ENCODE assay signal across 8 mouse cellular contexts in the genomic region with DNA sequence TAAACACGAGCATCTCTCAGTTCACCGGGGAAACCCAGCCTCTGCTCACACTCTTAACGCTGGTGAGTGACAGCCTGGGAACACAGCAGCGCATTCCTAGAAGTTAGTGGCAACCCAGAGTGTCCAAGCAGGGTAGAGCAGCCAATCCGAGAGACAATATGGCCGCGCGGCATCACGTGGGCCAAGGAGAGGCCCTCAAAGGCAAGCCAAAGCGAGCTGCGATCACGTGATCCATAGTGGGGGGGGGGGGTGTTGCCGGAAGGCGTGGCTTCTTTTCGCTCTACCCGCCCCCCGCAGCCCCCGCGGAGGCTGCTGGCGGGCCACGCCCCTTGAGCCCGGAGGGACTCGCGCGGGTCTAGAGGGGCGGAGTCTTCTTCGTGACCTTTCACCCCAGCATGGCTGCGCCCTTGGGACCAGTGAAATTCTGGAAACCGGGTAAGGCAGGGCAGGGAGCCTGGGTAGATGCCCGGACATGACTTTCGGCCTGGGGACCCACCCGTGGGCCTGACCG. TPM values are rescaled to one million over a fixed set of nuclear protein-coding genes. Genes with fewer than 3 reads are reported as not detected.
DNase-seq lines count a peak whose midpoint lies in the region; ATAC-seq and TF ChIP-seq lines count a peak whose summit lies in the region.

A gene (plus strand): TSS at position 314 of the 511 bp plus-strand sequence.

- no peaks in the 10 kb centered on the region for H3K27me3 ChIP-seq in G1E (ENCODE audit: insufficient read depth, low read length)
- H3K27me3 ChIP-seq in forebrain, embryonic 16.5 days (replicated peaks; ENCODE audit: control insufficient read depth, insufficient read depth, low read length) = no peaks in the 10 kb centered on the region
- H3K27me3 ChIP-seq in lung, embryonic 14.5 days (ENCODE audit: insufficient read depth, low read length) = no peaks in the 10 kb centered on the region
- H3K27me3 ChIP-seq in thymus, adult 2 months (ENCODE audit: control insufficient read depth, insufficient read depth, low read length) = no peaks in the 10 kb centered on the region

- no peaks in the 10 kb centered on the region for H3K9me3 ChIP-seq in G1E (replicated peaks)
- no peaks in the 10 kb centered on the region for H3K9me3 ChIP-seq in forebrain, embryonic 16.5 days (ENCODE audit: control insufficient read depth, low read length)
- H3K9me3 ChIP-seq in lung, embryonic 14.5 days (ENCODE audit: low read depth, low read length) = no peaks in the 10 kb centered on the region

- H3K4me3 ChIP-seq in G1E (ENCODE audit: low read depth, low read length) = peak within 1 kb of the TSS; percentile 98
- peak within 1 kb of the TSS; percentile 90 for H3K4me3 ChIP-seq in forebrain, embryonic 16.5 days (replicated peaks; ENCODE audit: low read length)
- H3K4me3 ChIP-seq in layer of hippocampus, adult 2 months = peak within 1 kb of the TSS; percentile 90
- H3K4me3 ChIP-seq in lung, embryonic 14.5 days (ENCODE audit: low read depth, low read length) = peak within 1 kb of the TSS; percentile 85
- H3K4me3 ChIP-seq in olfactory bulb, adult 2 months (ENCODE audit: insufficient read depth, low read depth, low read length) = peak within 1 kb of the TSS; percentile 71
- H3K4me3 ChIP-seq in thymus, adult 2 months (ENCODE audit: control insufficient read depth, insufficient read depth, low read length) = peak within 1 kb of the TSS; percentile 84

- peak within 1 kb of the TSS; percentile 79 for H3K9ac ChIP-seq in forebrain, embryonic 16.5 days (replicated peaks; ENCODE audit: low read depth, low read length)
- H3K9ac ChIP-seq in lung, embryonic 14.5 days = peak within 1 kb of the TSS; percentile 76

- intact Hi-C loops in heart, postnatal 36 days (cut with DNase I) = no loop called here

- H3K36me3 ChIP-seq in G1E (replicated peaks) = peaks cover 26% of the 10 kb centered on the region
- no peaks in the 10 kb centered on the region for H3K36me3 ChIP-seq in forebrain, embryonic 16.5 days (ENCODE audit: control insufficient read depth, insufficient read depth)
- H3K36me3 ChIP-seq in lung, embryonic 14.5 days (ENCODE audit: insufficient read depth) = no peaks in the 10 kb centered on the region
- H3K36me3 ChIP-seq in thymus, adult 2 months (ENCODE audit: control insufficient read depth, insufficient read depth, low read length) = no peaks in the 10 kb centered on the region

- H3K4me2 ChIP-seq in forebrain, embryonic 16.5 days (ENCODE audit: low read length) = peak within 1 kb of the TSS; percentile 79
- peak within 1 kb of the TSS; percentile 85 for H3K4me2 ChIP-seq in lung, embryonic 14.5 days

- TF ChIP-seq CTCF in G1E (IDR thresholded peaks at IDR 0.05; ENCODE audit: low read depth, low read length) = no peak
- no peak for TF ChIP-seq CTCF in layer of hippocampus, adult 2 months (conservative IDR thresholded peaks at IDR 0.05)
- no peak for TF ChIP-seq CTCF in lung, embryonic 14.5 days (IDR thresholded peaks at IDR 0.05; ENCODE audit: low read depth)
- no peak for TF ChIP-seq CTCF in olfactory bulb, adult 2 months (IDR thresholded peaks at IDR 0.05; ENCODE audit: insufficient read depth, low read depth, low read length)
- no peak for TF ChIP-seq CTCF in thymus, adult 2 months (IDR thresholded peaks at IDR 0.05; ENCODE audit: borderline replicate concordance, control insufficient read depth, extremely low read depth, insufficient read depth, low read length, poor library complexity)

- ATAC-seq in G1E (ENCODE audit: extremely low read depth, insufficient number of reproducible peaks, low FRiP score, poor library complexity, severe bottlenecking) = peak; percentile 98
- ATAC-seq in forebrain, embryonic 16.5 days = peak; percentile 99
- ATAC-seq in lung, embryonic 14.5 days (ENCODE audit: insufficient read depth) = peak; percentile 99

- peak; percentile 55 for TF ChIP-seq POLR2A in olfactory bulb, adult 2 months (IDR thresholded peaks at IDR 0.05; ENCODE audit: insufficient read depth, low read depth, low read length)
- TF ChIP-seq POLR2A in thymus, adult 2 months (IDR thresholded peaks at IDR 0.05; ENCODE audit: control insufficient read depth, extremely low read depth, insufficient read depth, low read length, poor library complexity) = no peak

- H3K4me1 ChIP-seq in G1E (ENCODE audit: insufficient read depth, low read depth, low read length) = peaks cover 25% of the 10 kb centered on the region
- peaks cover 16% of the 10 kb centered on the region for H3K4me1 ChIP-seq in forebrain, embryonic 16.5 days (replicated peaks; ENCODE audit: control insufficient read depth, insufficient read depth, low read length)
- peaks cover 3% of the 10 kb centered on the region; the same call in 1 of the 2 replicates for H3K4me1 ChIP-seq in lung, embryonic 14.5 days (ENCODE audit: insufficient read depth)
- peaks cover 15% of the 10 kb centered on the region for H3K4me1 ChIP-seq in olfactory bulb, adult 2 months (ENCODE audit: control insufficient read depth, insufficient read depth, low read length)
- peaks cover 9% of the 10 kb centered on the region for H3K4me1 ChIP-seq in thymus, adult 2 months (replicated peaks; ENCODE audit: control insufficient read depth, insufficient read depth, low read length)

- peak within 1 kb of the TSS; percentile 74 for H3K27ac ChIP-seq in forebrain, embryonic 16.5 days (ENCODE audit: low read length)
- H3K27ac ChIP-seq in layer of hippocampus, adult 2 months = peak within 1 kb of the TSS; percentile 85
- H3K27ac ChIP-seq in lung, embryonic 14.5 days (ENCODE audit: low read depth) = peak within 1 kb of the TSS; percentile 64; the same call in 1 of the 2 replicates
- peak within 1 kb of the TSS; percentile 92 for H3K27ac ChIP-seq in olfactory bulb, adult 2 months (ENCODE audit: insufficient read depth, low read depth, low read length)
- H3K27ac ChIP-seq in thymus, adult 2 months (ENCODE audit: control insufficient read depth, insufficient read depth, low read length) = peak within 1 kb of the TSS; percentile 26; the same call in 1 of the 2 replicates

- under 1% methylated on average over 32 of the region's 33 CpGs for WGBS in forebrain, embryonic 16.5 days
- WGBS in lung, embryonic 14.5 days = under 1% methylated on average over 33 of the region's 33 CpGs
- under 1% methylated on average over 32 of the region's 33 CpGs for WGBS in olfactory bulb, adult 2 months
- under 1% methylated on average over 33 of the region's 33 CpGs for WGBS in thymus, adult 2 months

- peak; percentile 97 for DNase-seq in G1E (ENCODE audit: low spot score)
- peak; percentile 89 to 95 for DNase-seq in cerebellum, adult 18-20 months
- peak; percentile 87 to 91 for DNase-seq in heart, postnatal 36 days
- peak; percentile 92 to 95 for DNase-seq in layer of hippocampus, adult 2 months (ENCODE audit: low spot score in 2 of 2)
- DNase-seq in lung, embryonic 14.5 days = peak; percentile 96
- peak; percentile 93 for DNase-seq in thymus, adult 2 months

RNA-seq across cellular contexts. Expression of the gene that starts here (rescaled TPM):
- total RNA-seq in G1E (2014; fragmentation: Nextera tagmentation) = 19.5 and 24.2 TPM in 2 replicates
- 20.4 and 28.2 TPM in 2 replicates for total RNA-seq in G1E (2017)
- 9.6 and 9.9 TPM in 2 replicates for polyA plus RNA-seq in G1E (2012)
- polyA plus RNA-seq in forebrain, embryonic 16.5 days (2015; fragmentation: Nextera tagmentation; extraction: Ambion mirVana) = 16.5 and 17.7 TPM in 2 replicates
- 10 to 100 TPM; 16.9 to 18.4 TPM for total RNA-seq in heart, postnatal 36 days (2021)
- 10 to 100 TPM; 17.2 to 19.3 TPM for total RNA-seq in layer of hippocampus, adult 2 months (2021)
- polyA plus RNA-seq in lung, embryonic 14.5 days (2014; fragmentation: Nextera tagmentation; extraction: Ambion mirVana) = 17.0 and 17.1 TPM in 2 replicates
- polyA plus RNA-seq in olfactory bulb, adult 2 months (2012; ENCODE audit: insufficient read depth, insufficient read length, low replicate concordance, missing spikeins) = not detected in 2 replicates
- polyA plus RNA-seq in thymus, adult 2 months (2012; rRNA removed) = 29.9 and 30.2 TPM in 2 replicates

Comparison
In these comparisons a context has a peak if more than half of its experiments do, and no peak if none do; other contexts are left out.
1. Peak in every context shown above with its lines: DNase-seq, ATAC-seq, H3K4me3 ChIP-seq and H3K27ac ChIP-seq.
2. H3K27ac ChIP-seq: peak in every context shown above with its lines; median percentile 92 in olfactory bulb, adult 2 months; 85 in layer of hippocampus, adult 2 months; 74 in forebrain, embryonic 16.5 days; 64 in lung, embryonic 14.5 days; 26 in thymus, adult 2 months.